14 mouse cellular contexts compared by ENCODE assay signal in genomic region chr1:119557641-119558395, GRCm38 (mm10). TPM values are rescaled to one million over a fixed set of nuclear protein-coding genes. Genes with fewer than 3 reads are reported as not detected.
DNase-seq lines count a peak whose midpoint lies in the region; ATAC-seq and TF ChIP-seq lines count a peak whose summit lies in the region.
"Had no signal": no experiment of that assay in that cellular context is flagged by ENCODE, and none has a peak within 500 bp of the region (broad histone marks: within the 10 kb centered on the region; RNA-seq: fewer than 3 reads in every experiment).

No protein-coding gene starts in this region.

- no peaks in the 10 kb centered on the region for H3K27me3 ChIP-seq in heart, adult 2 months (ENCODE audit: control insufficient read depth, insufficient read depth, low read length)
- H3K27me3 ChIP-seq in limb, embryonic 11.5 days (ENCODE audit: control insufficient read depth, insufficient read depth, low read length): no peaks in the 10 kb centered on the region
- no peaks in the 10 kb centered on the region for H3K27me3 ChIP-seq in limb, embryonic 10.5 days (ENCODE audit: low read depth, poor library complexity, severe bottlenecking)
- H3K27me3 ChIP-seq: CH12.LX had no signal

- H3K4me1 ChIP-seq in heart, adult 2 months (ENCODE audit: control insufficient read depth, insufficient read depth, low read length): peaks cover 2% of the 10 kb centered on the region; the same call in 1 of the 2 replicates
- no peaks in the 10 kb centered on the region for H3K4me1 ChIP-seq in limb, embryonic 11.5 days (ENCODE audit: control insufficient read depth, insufficient read depth, low read length)
- no peaks in the 10 kb centered on the region for H3K4me1 ChIP-seq in limb, embryonic 10.5 days

- no peak overlapping the region for H3K4me3 ChIP-seq in heart, adult 2 months
- no peak overlapping the region for H3K4me3 ChIP-seq in limb, embryonic 11.5 days (ENCODE audit: low read depth, low read length)
- no peak overlapping the region for H3K4me3 ChIP-seq in limb, embryonic 10.5 days

- intact Hi-C loops in heart, adult 2 months (cut with DNase I): no loop called here
- intact Hi-C loops in heart, postnatal 36 days (cut with DNase I): no loop called here

- no peak overlapping the region for H3K4me2 ChIP-seq in limb, embryonic 11.5 days (ENCODE audit: low read depth, severe bottlenecking)
- H3K4me2 ChIP-seq: midbrain, embryonic 11.5 days had no signal

- no peak for TF ChIP-seq POLR2A in heart, adult 2 months (IDR thresholded peaks at IDR 0.05; ENCODE audit: insufficient read depth, low read depth, low read length)
- no peak for TF ChIP-seq POLR2A in brain, embryonic 14.5 days (IDR thresholded peaks at IDR 0.05; ENCODE audit: borderline replicate concordance, extremely low read depth, insufficient read depth, insufficient read length, poor library complexity, severe bottlenecking)

- H3K27ac ChIP-seq in heart, adult 2 months: peak overlapping the region; percentile 48
- no peak overlapping the region for H3K27ac ChIP-seq in limb, embryonic 11.5 days (replicated peaks; ENCODE audit: low read depth, low read length)
- H3K27ac ChIP-seq in limb, embryonic 10.5 days: no peak overlapping the region
- H3K27ac ChIP-seq: liver, embryonic 14.5 days had no signal

- H3K9ac ChIP-seq in heart, adult 2 months (ENCODE audit: low read depth, low read length): no peak overlapping the region
- no peak overlapping the region for H3K9ac ChIP-seq in limb, embryonic 11.5 days (ENCODE audit: low read length)
- H3K9ac ChIP-seq: liver, embryonic 14.5 days had no signal

- WGBS in heart, adult 2 months: 78% methylated on average over 4 of the region's 4 CpGs
- WGBS in limb, embryonic 11.5 days: 95% methylated on average over 4 of the region's 4 CpGs
- 96% methylated on average over 4 of the region's 4 CpGs for WGBS in limb, embryonic 10.5 days

- TF ChIP-seq EP300 in heart, adult 2 months (IDR thresholded peaks at IDR 0.05; ENCODE audit: insufficient read depth, low read depth, low read length): no peak

- H3K79me2 ChIP-seq in heart, adult 2 months (replicated peaks; ENCODE audit: control insufficient read depth, insufficient read depth, low read length): no peaks in the 10 kb centered on the region

- no peaks in the 10 kb centered on the region for H3K36me3 ChIP-seq in heart, adult 2 months (ENCODE audit: control insufficient read depth, insufficient read depth, low read length)
- H3K36me3 ChIP-seq in limb, embryonic 11.5 days (ENCODE audit: control insufficient read depth, insufficient read depth, low read length): no peaks in the 10 kb centered on the region
- peaks cover 44% of the 10 kb centered on the region for H3K36me3 ChIP-seq in limb, embryonic 10.5 days

- no peak for TF ChIP-seq CTCF in heart, adult 2 months (IDR thresholded peaks at IDR 0.05)
- no peak for TF ChIP-seq CTCF in brain, embryonic 14.5 days (IDR thresholded peaks at IDR 0.05; ENCODE audit: borderline replicate concordance, extremely low read depth, insufficient read depth, insufficient read length)

- no peaks in the 10 kb centered on the region for H3K9me3 ChIP-seq in limb, embryonic 11.5 days (ENCODE audit: control insufficient read depth, low read length)
- no peaks in the 10 kb centered on the region for H3K9me3 ChIP-seq in limb, embryonic 10.5 days (replicated peaks)

- DNase-seq in heart, adult 2 months: no peak
- DNase-seq in heart, postnatal 36 days: no peak
- peak; percentile 2 for DNase-seq in limb, embryonic 11.5 days (ENCODE audit: low spot score)
- DNase-seq in limb, embryonic 10.5 days (ENCODE audit: low spot score): no peak
- DNase-seq in Muller cell, postnatal 12 days (ENCODE audit: inconsistent ontology term): peak; percentile 88
- DNase-seq in brain, embryonic 14.5 days (ENCODE audit: low read depth): peak; percentile 4
- DNase-seq in spleen, postnatal 36 days (ENCODE audit: low spot score in 2 of 2): no peak
- DNase-seq: adrenal gland, postnatal 25 days; cerebellum, adult 11 months; gastrocnemius, postnatal 14 days; kidney, adult 11 months had no signal

- ATAC-seq in limb, embryonic 11.5 days (ENCODE audit: insufficient number of reproducible peaks, low FRiP score, low TSS enrichment, low read depth): no peak

RNA-seq across cellular contexts. Expression of gene Tmem185b, which starts 31.9 kb away (rescaled TPM):
- total RNA-seq in heart, adult 2 months (2021): 10 to 100 TPM; 14.8 to 15.8 TPM
- 14.2 and 15.1 TPM in 2 replicates for polyA plus RNA-seq in heart, adult 2 months (2012; rRNA removed)
- 10 to 100 TPM; 13.3 to 14.4 TPM for total RNA-seq in heart, postnatal 36 days (2021)
- polyA plus RNA-seq in limb, embryonic 11.5 days (2014; fragmentation: Nextera tagmentation; extraction: Ambion mirVana): 21.1 and 24.2 TPM in 2 replicates
- 20.7 and 20.9 TPM in 2 replicates for polyA plus RNA-seq in limb, embryonic 10.5 days (2016; fragmentation: Nextera tagmentation; extraction: Ambion mirVana)
- 15.6 and 21.2 TPM in 2 replicates for polyA plus RNA-seq in brain, embryonic 14.5 days (2012; rRNA removed)

RNA-seq across cellular contexts. Expression of gene Ralb, which starts 53.2 kb away (rescaled TPM):
- total RNA-seq in heart, adult 2 months (2021): 10 to 100 TPM; 26.9 to 30.1 TPM
- 23.1 and 29.1 TPM in 2 replicates for polyA plus RNA-seq in heart, adult 2 months (2012; rRNA removed)
- total RNA-seq in heart, postnatal 36 days (2021): 10 to 100 TPM; 30.9 to 31.1 TPM
- polyA plus RNA-seq in limb, embryonic 11.5 days (2014; fragmentation: Nextera tagmentation; extraction: Ambion mirVana): 85.5 and 91.0 TPM in 2 replicates
- polyA plus RNA-seq in limb, embryonic 10.5 days (2016; fragmentation: Nextera tagmentation; extraction: Ambion mirVana): 106 and 112 TPM in 2 replicates
- 20.6 and 31.1 TPM in 2 replicates for polyA plus RNA-seq in brain, embryonic 14.5 days (2012; rRNA removed)

Comparison
In these comparisons a context has a peak if more than half of its experiments do, and no peak if none do; other contexts are left out.
1. DNase-seq: peak in limb, embryonic 11.5 days (single experiment), Muller cell, postnatal 12 days (single experiment) and brain, embryonic 14.5 days (single experiment); none in heart, adult 2 months (0 of 2), heart, postnatal 36 days (0 of 2), limb, embryonic 10.5 days (single experiment) and spleen, postnatal 36 days (0 of 2).